Mouse (Mus musculus): ENCODE results near the gene Sestd1.
A peak's percentile ranks its signal among the peaks of the same experiment; 100 is the strongest.

Gene Sestd1

DNA sequence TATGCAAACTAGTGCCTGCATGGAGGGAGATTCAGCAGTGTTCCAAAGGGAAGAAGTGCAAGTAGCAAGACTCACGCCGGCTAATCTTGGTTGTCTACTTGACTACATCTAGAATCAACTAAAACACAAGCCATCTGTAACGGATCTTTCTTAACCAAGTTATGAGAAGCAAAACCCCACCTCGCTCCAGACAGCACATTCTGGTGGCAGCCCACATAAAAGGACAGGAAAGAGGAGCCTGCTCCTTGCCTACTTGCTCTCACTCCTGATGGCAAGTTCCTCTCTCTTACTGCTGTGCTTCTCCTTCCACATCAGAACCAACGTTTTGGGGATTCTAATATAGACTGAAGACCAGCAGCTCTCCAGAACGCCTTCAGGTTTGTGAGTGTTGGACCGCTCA, 9.6 kb downstream of the Sestd1 start:
- no peak for DNase-seq (ENCODE audit: low read depth, low spot score)

DNA sequence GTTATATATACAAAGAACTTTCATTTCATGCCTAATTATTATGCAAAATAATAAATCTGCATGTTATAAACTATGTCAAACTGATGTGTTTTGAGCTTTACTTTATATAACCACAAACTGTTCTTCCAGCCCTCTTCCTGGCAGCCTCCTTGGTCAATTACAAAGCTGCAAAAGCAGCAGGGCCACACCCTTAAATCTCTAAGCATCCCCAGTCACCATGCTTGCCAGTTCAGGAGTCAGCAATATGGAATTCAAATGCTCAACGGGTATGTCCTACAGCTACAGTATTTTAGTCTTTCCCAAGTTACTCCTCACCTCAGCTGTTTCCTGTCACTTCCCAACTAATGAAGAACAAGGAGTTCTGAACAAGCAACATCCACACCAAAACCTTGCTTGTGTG, 10.3 kb downstream of the Sestd1 start:
- DNase-seq (ENCODE audit: low read depth, low spot score): no peak

DNA sequence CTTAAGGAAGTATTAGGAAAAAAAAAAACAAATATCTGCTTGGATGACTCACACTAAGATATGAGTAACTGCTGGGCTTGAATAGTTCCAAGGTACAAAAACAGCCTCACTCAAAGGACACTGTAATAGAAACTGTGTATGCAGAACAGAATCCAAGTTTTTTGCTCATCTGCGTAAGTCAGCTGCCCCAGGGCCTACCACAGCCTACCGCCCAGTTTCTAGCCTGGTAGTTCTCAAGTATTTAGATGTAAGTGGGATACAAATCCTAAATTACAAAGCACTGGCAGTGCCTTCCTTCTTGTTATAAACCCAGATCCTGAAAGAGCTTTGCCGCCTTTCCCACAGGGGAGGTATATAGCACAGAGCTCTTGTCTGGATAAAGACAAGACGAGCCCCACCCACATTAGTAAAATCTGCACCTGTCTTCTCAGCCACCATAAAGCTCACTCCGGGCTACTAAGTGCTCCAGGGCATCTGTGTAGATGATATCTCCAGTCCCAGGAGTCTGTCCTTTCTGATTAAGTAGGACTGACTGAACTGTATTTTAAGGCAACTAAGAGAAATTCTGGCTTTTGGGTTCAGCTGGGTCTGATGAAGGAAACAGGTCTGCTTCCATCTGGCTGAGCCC, 11.7 kb downstream of the Sestd1 start:
- DNase-seq (ENCODE audit: low read depth, low spot score): no peak

DNA sequence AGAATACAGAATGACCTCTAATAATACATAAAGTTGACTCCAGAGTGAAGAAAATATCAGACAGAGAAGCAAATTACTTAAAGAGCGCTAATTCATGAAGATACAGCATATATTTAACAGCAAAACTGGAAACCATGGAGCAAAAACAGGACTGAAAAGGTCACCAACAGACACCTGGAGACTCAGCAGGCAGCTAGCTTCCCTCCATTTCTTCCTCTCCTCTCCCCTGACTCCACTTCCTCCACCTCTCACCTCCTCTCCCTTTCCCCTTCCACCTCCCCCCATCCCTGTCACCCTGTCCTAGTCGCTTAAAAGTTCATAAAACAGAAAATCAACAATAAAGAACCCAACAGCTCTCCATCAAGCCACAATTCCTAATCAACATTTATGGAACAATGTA, 13.5 kb downstream of the Sestd1 start:
- DNase-seq (ENCODE audit: low read depth, low spot score): no peak

DNA sequence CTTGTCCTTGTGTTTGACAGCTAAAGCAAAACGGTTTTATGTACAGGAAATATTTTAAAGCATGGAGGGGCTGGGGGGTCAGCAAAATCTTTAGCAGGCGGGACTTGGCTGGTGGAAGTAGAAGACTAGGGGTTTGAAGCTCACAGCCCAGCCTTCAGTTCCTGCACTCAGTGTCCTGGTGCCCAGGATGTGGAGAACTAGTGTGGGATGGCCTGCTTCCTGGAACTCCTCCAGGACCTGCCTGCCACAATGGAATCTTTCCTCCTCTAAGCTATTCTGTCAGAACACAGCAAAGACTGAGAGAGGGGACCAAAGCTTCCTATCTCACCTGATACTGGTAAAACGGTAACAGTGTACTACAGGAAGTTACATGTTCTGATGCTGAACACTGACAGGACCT, 14.4 kb downstream of the Sestd1 start:
- DNase-seq (ENCODE audit: low read depth, low spot score): no peak

DNA sequence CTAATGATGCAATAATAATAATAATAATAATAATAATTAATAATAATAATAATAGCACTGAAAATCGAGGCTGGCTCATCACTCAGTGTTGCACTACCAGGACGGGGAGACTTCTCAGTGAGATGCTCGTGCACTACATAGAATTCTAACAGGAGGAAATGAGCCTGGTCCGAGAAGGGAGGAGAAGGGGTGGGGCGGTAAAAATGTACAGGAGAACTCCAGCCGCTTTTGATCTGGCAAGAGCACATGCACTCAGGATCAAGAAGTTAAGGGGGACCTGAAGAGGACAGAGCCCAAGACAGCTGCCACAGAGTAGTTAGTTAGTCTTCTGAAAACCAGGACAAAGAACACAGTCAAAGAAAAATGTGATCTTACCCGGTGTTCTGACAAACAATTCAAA, 15.1 kb downstream of the Sestd1 start:
- no peak for DNase-seq (ENCODE audit: low read depth, low spot score)

DNA sequence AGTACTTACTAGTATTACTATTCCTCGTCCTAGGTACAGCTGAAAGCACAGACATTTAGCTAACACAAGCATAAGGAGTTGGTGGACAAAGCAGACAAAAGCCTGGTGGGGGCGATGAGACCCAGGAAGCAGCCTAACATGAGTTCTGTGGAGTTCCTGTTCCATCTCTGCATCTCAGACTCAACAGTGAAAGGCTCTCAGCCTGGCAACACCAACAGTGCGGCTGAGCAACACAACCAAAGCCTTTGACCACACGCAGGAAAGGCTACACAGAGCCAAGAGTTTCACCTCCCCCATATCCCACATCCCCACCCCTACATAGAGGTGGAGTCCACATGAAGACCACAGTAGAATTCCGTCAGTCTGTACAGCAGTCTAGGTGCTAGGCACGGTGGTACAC, 15.8 kb downstream of the Sestd1 start:
- no peak for DNase-seq (ENCODE audit: low read depth, low spot score)

DNA sequence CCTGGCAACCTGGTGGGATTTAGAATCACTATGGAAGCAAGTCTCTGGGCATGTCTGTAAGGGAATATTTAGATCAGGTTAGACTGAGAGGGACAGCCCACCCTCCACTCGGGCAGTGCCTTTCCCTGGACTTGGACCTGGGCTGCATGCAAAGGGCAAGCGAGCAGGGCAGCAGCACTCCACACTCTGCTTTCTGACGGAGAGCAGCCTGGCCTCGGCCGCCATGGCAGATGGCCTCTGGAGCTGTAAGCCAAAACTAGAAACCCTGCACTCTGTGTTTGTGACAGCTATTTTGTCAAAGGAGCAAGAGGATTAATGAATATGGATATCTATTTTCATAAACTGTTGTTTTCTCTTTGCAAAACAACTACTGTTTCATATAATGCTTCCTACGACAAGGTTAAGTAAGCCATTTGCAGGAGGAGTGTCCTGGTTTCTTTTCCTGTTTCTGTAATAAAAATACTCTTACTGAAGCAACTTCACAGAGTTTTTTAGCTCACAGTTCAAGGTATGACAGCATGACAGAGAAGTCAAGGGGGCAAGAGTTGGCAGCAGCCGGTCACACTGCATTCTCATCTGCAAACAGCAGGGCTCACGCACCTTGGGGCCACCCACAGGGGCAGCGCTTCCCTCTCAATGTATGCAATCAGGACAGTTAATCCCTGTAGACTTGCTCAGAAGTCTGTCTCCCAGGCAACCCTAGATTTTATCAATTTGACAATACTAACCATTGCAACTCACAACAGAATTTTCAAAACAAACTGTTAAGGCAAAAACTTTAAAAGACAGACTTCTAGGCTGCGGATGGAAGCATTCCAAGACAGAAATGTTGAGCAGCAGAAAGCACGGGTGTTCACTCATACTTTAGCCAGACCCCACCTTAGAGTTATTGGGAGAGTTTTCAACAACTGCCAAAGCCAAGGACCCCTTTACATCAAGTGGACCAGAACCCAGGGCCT, 16.6 kb downstream of the Sestd1 start:
- no peak for DNase-seq (ENCODE audit: low read depth, low spot score)

DNA sequence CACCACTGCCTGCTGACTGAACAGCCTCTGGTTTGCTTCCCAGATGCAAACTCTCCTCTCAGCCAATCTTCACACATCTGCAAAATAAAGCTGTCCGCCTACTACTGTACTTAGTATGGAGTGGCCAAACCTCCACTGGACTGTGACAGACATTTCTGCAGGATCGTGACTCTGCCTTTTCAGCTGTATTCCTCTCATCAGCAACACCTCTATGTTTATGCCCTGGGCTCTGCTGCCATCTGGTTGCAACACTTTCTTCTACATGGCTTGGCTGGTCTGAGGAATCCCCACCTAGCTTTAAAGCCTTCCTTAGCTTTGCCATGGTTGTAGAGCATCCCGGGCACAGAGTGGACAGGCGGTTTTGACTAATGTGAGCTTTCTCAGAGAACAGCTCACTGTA, 20.3 kb downstream of the Sestd1 start:
- DNase-seq (ENCODE audit: low read depth, low spot score): no peak

DNA sequence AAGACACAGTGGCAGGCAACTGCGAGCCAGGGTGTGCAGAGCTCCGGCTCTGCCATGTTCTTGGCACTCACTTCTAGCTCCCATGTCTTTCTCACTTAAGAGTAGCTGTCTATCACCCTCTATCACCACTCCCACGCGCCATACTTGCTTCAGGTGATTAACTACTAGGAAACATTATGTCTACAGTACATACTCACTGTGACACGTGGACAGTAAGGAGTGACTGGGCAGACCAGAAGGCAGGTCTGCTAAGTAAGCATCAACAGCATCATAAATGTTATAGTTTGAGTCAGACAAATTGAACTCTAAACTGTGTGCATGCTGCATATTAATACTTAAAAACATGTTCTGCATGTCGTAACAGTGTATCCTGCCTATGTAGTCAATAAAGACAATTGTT, 27.2 kb downstream of the Sestd1 start:
- DNase-seq (ENCODE audit: low read depth, low spot score): no peak

DNA sequence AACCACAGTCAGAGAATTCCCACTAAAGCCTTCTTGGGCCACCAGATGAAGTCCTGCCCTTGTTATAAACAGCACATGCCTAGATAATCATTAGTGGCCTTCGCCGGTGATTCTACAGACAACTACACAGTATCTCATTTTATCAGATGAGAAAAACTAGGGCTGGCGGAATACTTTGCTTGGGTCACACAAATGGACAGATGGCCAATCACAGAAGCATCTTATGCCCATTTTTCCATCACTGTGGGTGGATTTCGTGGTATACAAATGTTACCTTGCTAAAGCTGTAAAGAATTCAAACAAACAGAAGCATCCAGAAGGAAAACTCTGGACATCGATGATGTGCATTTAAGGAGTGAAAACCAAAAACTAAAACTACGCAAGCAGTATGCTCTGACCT, 28.7 kb downstream of the Sestd1 start:
- DNase-seq (ENCODE audit: low read depth, low spot score): no peak

DNA sequence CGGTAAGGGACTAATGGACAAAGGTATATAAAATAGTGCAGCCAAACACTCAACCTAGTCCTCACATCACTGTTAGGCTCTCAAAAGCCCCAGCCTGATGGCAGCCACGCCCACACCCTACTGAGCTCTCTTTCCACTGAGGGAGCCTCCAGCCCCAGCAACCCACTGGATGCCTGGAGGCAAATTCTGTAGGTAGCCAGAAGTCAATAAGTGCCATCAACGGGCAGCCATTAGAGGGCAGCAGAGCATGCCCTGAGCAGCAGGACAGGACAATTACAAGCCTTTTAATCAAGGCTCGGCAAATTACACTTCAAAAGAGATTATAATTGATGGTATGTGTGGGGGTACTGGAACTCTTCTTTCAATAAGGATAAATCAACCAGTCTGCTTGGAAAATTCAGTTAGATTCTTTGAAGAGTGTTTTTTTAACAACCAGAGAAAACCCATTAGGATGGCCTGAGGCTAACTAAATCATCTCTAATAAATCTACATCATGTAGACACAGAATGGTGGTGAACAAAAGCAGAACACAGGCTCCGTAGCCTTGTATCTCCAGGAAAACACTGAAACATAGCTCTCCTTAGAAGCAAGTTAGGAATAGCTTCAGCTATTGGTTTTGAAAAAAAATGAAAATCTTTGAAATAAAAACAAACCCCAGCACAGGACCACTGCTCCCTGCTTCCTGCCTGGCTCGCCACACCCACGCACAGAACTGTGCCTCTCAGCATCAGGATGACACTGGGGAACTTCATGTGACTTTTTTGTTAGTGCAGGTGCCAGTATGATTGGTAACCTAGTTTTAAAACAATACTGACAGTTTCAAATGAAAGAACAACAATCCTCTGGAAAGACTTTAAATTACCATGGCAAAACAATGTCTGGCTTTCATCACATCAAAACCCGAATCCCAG, 30.4 kb downstream of the Sestd1 start:
- peak; percentile 68 for DNase-seq (ENCODE audit: low read depth, low spot score)

DNA sequence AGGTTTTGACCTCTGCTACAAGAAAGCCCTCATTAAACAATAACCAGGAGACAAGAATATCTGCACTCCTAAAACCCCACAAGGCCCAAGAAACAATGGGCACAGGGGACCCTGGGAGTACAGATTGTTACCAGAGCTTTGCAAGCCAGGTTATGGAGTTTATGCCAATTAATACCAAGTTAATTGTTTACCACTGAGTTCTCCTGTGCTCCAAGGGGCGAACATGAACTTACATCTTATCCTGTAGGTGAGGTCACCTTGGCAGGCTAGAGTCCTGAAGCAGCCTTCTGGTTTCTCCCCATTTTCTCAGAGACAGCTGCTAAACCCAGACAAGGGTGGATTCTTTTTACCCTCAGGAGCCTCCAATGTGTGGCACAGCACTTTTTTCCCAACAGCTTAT, 32.0 kb downstream of the Sestd1 start:
- no peak for DNase-seq (ENCODE audit: low read depth, low spot score)

DNA sequence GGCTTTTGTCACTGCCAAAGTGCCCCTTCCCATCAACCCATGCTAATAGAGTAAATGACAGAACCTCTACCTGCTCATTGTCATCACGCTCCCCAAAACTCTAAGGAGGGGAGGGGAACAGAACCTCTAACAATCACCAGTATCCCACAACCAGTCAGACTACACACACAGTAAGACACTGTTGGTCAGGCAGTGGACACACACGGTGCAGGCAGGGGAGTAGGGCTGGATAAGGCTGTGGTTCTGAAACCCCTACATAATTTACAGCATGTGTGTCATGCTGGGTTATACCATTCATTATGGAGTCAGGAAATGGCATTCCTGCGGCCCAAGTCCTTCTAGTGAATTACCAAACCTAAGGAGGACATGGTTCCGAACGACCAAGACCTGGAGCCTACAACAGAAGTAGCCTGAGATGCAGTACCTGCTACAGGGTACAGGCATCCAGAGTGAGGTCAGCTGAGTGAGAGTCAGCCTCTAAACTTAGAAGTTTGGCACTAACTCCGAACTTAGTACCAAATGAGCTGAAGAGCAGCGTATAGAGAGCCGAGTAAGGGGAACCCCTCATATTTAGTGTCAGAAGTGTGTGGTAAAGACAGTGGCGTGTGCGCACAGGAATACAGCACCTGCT, 33.1 kb downstream of the Sestd1 start:
- no peak for DNase-seq (ENCODE audit: low read depth, low spot score)

DNA sequence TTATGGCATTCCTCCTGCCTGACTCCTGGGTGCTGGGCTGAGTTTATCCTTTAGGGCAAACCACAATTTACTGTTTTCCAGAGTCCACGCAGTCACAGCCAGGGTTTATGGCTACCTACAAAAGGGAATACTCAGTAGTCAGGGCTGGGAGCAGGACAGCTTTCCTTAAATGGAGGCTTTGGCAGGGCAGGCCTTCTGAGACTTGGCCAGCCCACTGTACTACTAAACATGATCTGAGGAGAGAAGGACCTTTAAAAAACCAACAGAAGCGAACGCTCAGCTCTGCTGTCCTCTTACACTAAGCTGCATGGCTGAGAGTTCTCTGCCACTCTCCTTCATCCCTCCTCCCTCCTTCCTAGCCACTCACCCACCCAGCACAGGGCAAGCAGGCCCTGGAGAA, 34.6 kb downstream of the Sestd1 start:
- DNase-seq (ENCODE audit: low read depth, low spot score): no peak

DNA sequence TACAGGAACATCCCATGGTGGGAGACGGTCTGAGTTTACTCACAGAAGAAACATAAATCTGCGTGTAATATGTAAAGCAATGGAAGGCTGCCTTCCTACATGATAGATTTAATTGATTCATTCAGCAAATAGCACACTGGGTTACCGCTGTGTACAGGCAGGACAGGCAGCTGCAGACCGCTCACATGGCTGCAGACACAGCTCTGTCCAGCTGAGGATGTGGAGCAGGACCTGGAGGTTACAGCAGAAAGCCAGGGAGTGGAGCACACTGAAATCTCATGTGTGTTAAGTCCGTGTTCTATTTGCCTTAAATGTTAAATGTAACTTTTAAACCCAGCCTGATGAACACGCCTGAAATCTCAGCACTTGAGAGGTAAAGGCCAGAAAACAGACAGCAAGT, 38.1 kb downstream of the Sestd1 start:
- DNase-seq (ENCODE audit: low read depth, low spot score): no peak

DNA sequence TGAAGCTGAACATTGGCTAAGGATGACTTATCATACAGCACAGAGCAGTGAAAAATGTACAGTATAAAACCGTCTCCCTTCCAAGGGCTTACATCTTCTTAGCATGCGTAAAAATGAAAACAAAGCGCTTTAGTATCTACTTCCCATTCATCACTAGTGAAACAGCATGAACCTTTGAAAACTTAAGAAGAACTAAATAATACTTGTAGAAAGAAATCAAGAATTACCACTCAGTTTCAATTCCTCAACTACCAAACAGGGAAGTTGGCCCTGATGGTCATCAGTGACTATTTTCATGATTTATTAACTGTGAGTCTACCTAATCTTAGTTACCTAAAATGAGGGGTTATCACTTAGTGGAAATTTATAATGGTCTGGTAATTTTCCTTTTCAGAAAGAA, 41.8 kb downstream of the Sestd1 start:
- DNase-seq (ENCODE audit: low read depth, low spot score): no peak

DNA sequence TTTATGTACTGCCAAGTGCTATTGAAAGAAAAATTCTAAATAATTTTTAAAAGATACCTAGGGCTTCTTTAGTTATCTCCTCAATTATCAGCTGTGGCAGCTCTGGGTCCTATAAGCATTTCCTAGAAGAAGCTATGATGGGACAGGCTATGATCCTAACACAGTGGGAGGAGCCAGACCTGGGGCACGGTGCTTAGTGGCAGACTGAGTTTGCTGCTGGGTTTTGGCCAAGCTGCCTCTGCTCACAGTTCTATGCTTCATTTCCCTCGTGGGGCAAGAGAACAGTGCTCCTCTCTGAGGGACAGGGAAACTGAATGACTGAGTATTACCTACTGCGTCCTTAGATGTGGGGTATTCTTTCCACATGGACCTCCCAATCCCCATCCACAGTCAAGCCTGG, 42.3 kb downstream of the Sestd1 start:
- DNase-seq (ENCODE audit: low read depth, low spot score): no peak

DNA sequence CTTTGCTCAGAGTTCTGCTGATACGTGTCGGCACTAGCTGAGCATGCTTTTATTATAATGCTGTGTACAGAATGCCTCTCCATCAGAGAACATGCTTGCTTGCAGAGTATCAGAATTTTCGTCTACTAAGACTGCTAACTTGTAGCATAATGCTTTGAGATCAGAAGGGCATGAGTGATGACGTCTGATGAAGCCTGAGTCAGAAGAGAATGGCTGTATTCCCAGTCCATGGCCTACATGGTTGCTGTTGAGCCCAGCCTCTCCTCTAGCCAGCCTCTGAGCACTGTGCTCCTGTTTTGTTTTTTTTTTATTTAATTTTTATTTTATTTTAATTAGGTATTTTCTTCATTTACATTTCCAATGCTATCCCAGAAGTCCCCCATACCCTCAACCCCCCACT, 43.5 kb downstream of the Sestd1 start:
- DNase-seq (ENCODE audit: low read depth, low spot score): no peak

DNA sequence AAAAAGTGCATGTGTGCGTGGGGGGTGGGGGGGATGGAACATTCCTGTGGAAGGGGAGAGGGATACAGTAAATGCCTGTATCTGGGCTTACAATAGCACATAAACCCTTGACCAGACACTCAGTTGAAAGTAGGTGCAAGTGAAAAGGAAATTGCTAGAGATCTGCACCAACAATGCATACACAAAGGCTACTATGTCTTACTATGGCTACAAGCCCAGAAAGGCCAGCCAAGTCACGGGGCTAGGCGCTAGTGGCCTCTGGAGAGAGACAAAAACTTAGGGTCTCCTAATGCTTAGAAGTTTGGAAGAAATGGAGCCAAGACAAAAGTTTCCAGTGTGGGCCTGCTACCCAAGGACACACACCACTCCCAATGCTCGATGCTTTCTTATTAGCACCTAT, 44.5 kb downstream of the Sestd1 start:
- no peak for DNase-seq (ENCODE audit: low read depth, low spot score)

DNA sequence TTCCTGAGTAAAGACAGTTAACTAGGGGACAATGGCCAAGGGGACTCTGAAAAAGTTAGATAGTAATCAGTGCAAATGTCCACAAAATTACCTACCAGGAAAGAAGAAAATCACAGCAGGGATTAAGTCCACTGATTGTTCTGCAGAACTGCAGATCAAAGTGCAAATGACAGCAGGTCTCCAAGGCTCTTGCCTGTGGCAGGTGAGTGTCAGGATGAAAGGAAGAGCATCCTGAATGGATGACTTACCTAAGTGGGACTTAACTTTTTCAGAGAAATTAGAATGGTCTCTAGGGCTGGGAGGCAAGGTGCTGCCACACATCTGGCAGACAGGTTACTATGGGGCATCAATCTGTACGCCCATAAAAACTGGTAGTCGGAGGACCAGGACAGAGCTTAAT, 47.8 kb downstream of the Sestd1 start:
- DNase-seq (ENCODE audit: low read depth, low spot score): peak; percentile 48

DNA sequence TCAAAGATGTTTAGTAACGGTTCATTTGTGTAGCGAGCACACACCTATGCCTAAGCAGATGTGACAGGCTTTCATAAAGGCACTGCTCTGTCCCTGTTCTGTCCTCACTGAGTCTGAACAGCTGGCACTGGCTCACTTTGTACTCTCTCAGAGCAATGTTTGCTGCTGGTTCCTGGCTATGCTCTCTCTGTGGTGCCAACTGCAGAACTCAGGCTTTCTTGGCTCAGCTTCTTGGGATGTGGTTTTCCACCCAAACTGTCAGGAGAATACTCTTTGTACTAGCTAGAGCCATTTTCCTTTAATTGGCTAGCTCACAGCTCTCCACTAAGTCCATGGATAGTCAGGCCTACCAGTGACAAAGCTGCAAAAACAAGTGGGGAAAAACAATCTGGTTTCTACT, 59.4 kb downstream of the Sestd1 start:
- no peak for DNase-seq (ENCODE audit: low read depth, low spot score)
